Mouse (Mus musculus) midbrain, embryonic 13.5 days (tissue): ENCODE data around the gene Rab28. TPM values are rescaled to one million over a fixed set of nuclear protein-coding genes. Genes with fewer than 3 reads are reported as not detected.
A peak's percentile ranks its signal among the peaks of the same experiment; 100 is the strongest.
"Not testable (repeated sequence)": the region's sequence is repeated elsewhere in the genome, so short reads cannot be mapped to it uniquely, and the experiment has no call there.

Experiments
- ATAC-seq: fragments of 200-750 bp; cut with Nextera tagmentation; 2 replicates; pipeline ENCODE4 v1.8.0; 2017; ENCODE audit warnings: mild to moderate bottlenecking, moderate TSS enrichment, moderate library complexity
- H3K27ac ChIP-seq: fragments of 300-500 bp; sonication (generic); 2 replicates; pipeline ENCODE4 v1.5.1; 2015; ENCODE audit warnings: inconsistent platforms, mild to moderate bottlenecking, moderate library complexity
- H3K27me3 ChIP-seq: fragments of 300-500 bp; sonication (generic); 2 replicates; pipeline ENCODE4 v1.6.1; 2015; ENCODE audit warnings: mild to moderate bottlenecking, inconsistent platforms
- H3K36me3 ChIP-seq: fragments of 300-500 bp; sonication (generic); 2 replicates; pipeline ENCODE4 v1.6.1; 2015; ENCODE audit warnings: mild to moderate bottlenecking, inconsistent platforms
- H3K4me1 ChIP-seq: fragments of 300-500 bp; sonication (generic); replicated peaks from 2 replicates; pipeline ENCODE4 v1.6.1; 2015; ENCODE audit warnings: inconsistent platforms
- H3K4me2 ChIP-seq: fragments of 300-500 bp; sonication (generic); replicated peaks from 2 replicates; pipeline ENCODE4 v1.6.1; 2015; ENCODE audit warnings: moderate library complexity, mild to moderate bottlenecking, inconsistent platforms
- H3K4me3 ChIP-seq: fragments of 300-500 bp; sonication (generic); replicated peaks from 2 replicates; pipeline ENCODE4 v1.5.1; 2015; ENCODE audit warnings: mild to moderate bottlenecking, inconsistent platforms
- H3K9ac ChIP-seq: fragments of 300-500 bp; sonication (generic); replicated peaks from 2 replicates; pipeline ENCODE4 v1.6.1; 2015; ENCODE audit warnings: mild to moderate bottlenecking, inconsistent platforms
- H3K9me3 ChIP-seq: fragments of 300-500 bp; sonication (generic); 2 replicates; pipeline ENCODE4 v1.6.1; 2016; ENCODE audit warnings: mild to moderate bottlenecking, inconsistent platforms
- WGBS: fragments of 180-500 bp; shearing (Covaris S2); methylation state at CpG from one replicate; pipeline ENCODE4 v1.1.7; 2015; 5-methylcytosine and 5-hydroxymethylcytosine counted together
- polyA plus RNA-seq: library from polyadenylated mRNA; unstranded; fragments of >200 nt; fragmentation: Nextera tagmentation; extraction: Ambion mirVana; gene quantifications from 2 replicates; pipeline ENCODE4 v1.2.1, GENCODE M21; 2015

Gene Rab28
- polyA plus RNA-seq, 1 experiment from 2014 or later, result 83.8 TPM

- 59% methylated on average over 6 of the region's 6 CpGs for WGBS
- H3K9ac ChIP-seq, result no peak overlapping the region
Observed at GRCm38 (mm10) chr5:41725573-41725972, 17.6 kb upstream of the Rab28 start.

GRCm38 (mm10) chr5:41707115-41708015 lies 592 bp downstream of the Rab28 start:
- WGBS, result under 1% methylated on average over 63 of the region's 63 CpGs
- Histone ChIP-seq H3K4me1 (peaks cover 20% of the 10 kb centered on the region), H3K36me3 (no peaks in the 10 kb centered on the region), H3K27me3 (no peaks in the 10 kb centered on the region), H3K9ac (peak overlapping the region; percentile 91), H3K4me3 (peak overlapping the region; percentile 83), H3K4me2 (peak overlapping the region; percentile 96), H3K9me3 (no peaks in the 10 kb centered on the region), H3K27ac (peak overlapping the region; percentile 90)
- peak; percentile 89 for ATAC-seq

More at GRCm38 (mm10) chr5:41725573-41725972, 17.6 kb upstream of the Rab28 start:
- Histone ChIP-seq H3K36me3 (no peaks in the 10 kb centered on the region), H3K9me3 (no peaks in the 10 kb centered on the region), H3K4me3 (no peak overlapping the region), H3K27me3 (no peaks in the 10 kb centered on the region), H3K4me1 (0 out of 2 replicates have a peak, but pooled peaks cover 2% of the 10 kb centered on the region), H3K27ac (no peak overlapping the region), H3K4me2 (no peak overlapping the region)
- no peak for ATAC-seq

- Histone ChIP-seq H3K9ac (peak overlapping the region; percentile 91), H3K9me3 (no peaks in the 10 kb centered on the region), H3K27ac (no peak overlapping the region; the same call in 1 of the 2 replicates), H3K27me3 (no peaks in the 10 kb centered on the region), H3K4me3 (peak overlapping the region; percentile 83), H3K36me3 (no peaks in the 10 kb centered on the region), H3K4me1 (peaks cover 20% of the 10 kb centered on the region), H3K4me2 (peak overlapping the region; percentile 96)
- no peak for ATAC-seq
- WGBS, result 5% methylated on average over 9 of the region's 9 CpGs
Observed at GRCm38 (mm10) chr5:41706777-41707114, 1.2 kb downstream of the Rab28 start.

GRCm38 (mm10) chr5:41701085-41701484 lies 6.9 kb downstream of the Rab28 start:
- H3K27me3 ChIP-seq, H3K36me3 ChIP-seq, ATAC-seq, H3K9ac ChIP-seq, H3K4me2 ChIP-seq, H3K9me3 ChIP-seq, H3K4me3 ChIP-seq, H3K27ac ChIP-seq: not testable (repeated sequence)
- 83% methylated on average over 4 of the region's 4 CpGs for WGBS
- peaks cover 12% of the 10 kb centered on the region for H3K4me1 ChIP-seq

GRCm38 (mm10) chr5:41697958-41698357 lies 10.0 kb downstream of the Rab28 start:
- Histone ChIP-seq H3K9ac (no peak overlapping the region), H3K4me3 (no peak overlapping the region), H3K4me2 (no peak overlapping the region), H3K4me1 (no peaks in the 10 kb centered on the region), H3K27ac (no peak overlapping the region), H3K9me3 (no peaks in the 10 kb centered on the region), H3K27me3 (no peaks in the 10 kb centered on the region), H3K36me3 (no peaks in the 10 kb centered on the region)
- ATAC-seq, result no peak

GRCm38 (mm10) chr5:41685016-41685415 lies 22.9 kb downstream of the Rab28 start:
- Histone ChIP-seq H3K4me3 (no peak overlapping the region), H3K36me3 (0 out of 2 replicates have a peak, but pooled peaks cover 3% of the 10 kb centered on the region), H3K9me3 (no peaks in the 10 kb centered on the region), H3K4me1 (no peaks in the 10 kb centered on the region), H3K4me2 (no peak overlapping the region), H3K9ac (no peak overlapping the region), H3K27ac (no peak overlapping the region), H3K27me3 (no peaks in the 10 kb centered on the region)
- no peak for ATAC-seq

- Histone ChIP-seq H3K9ac (no peak overlapping the region), H3K36me3 (0 out of 2 replicates have a peak, but pooled peaks cover 3% of the 10 kb centered on the region), H3K4me2 (no peak overlapping the region), H3K4me3 (no peak overlapping the region), H3K4me1 (no peaks in the 10 kb centered on the region), H3K9me3 (no peaks in the 10 kb centered on the region), H3K27me3 (no peaks in the 10 kb centered on the region), H3K27ac (no peak overlapping the region)
- no peak for ATAC-seq
- 96% methylated on average over 2 of the region's 2 CpGs for WGBS
Observed at GRCm38 (mm10) chr5:41683976-41684375, 24.0 kb downstream of the Rab28 start.

GRCm38 (mm10) chr5:41666012-41666411 lies 41.9 kb downstream of the Rab28 start:
- Histone ChIP-seq H3K27ac (no peak overlapping the region), H3K27me3 (no peaks in the 10 kb centered on the region), H3K9me3 (no peaks in the 10 kb centered on the region), H3K4me2 (no peak overlapping the region), H3K36me3 (no peaks in the 10 kb centered on the region), H3K9ac (no peak overlapping the region), H3K4me1 (no peaks in the 10 kb centered on the region), H3K4me3 (no peak overlapping the region)
- no peak for ATAC-seq
- 87% methylated on average over 6 of the region's 6 CpGs for WGBS

- 88% methylated on average over 2 of the region's 2 CpGs for WGBS
- Histone ChIP-seq H3K27ac (no peak overlapping the region), H3K4me2 (no peak overlapping the region), H3K4me3 (no peak overlapping the region), H3K9ac (no peak overlapping the region), H3K9me3 (no peaks in the 10 kb centered on the region), H3K36me3 (0 out of 2 replicates have a peak, but pooled peaks cover 2% of the 10 kb centered on the region), H3K27me3 (no peaks in the 10 kb centered on the region), H3K4me1 (no peaks in the 10 kb centered on the region)
- no peak for ATAC-seq
Observed at GRCm38 (mm10) chr5:41636793-41637192, 71.2 kb downstream of the Rab28 start.

GRCm38 (mm10) chr5:41627224-41628144 lies 80.5 kb downstream of the Rab28 start:
- Histone ChIP-seq H3K36me3 (peaks cover 7% of the 10 kb centered on the region), H3K27me3 (no peaks in the 10 kb centered on the region), H3K9ac (no peak overlapping the region), H3K4me3 (no peak overlapping the region), H3K4me1 (no peaks in the 10 kb centered on the region), H3K27ac (no peak overlapping the region), H3K4me2 (no peak overlapping the region), H3K9me3 (no peaks in the 10 kb centered on the region)
- WGBS, result 93% methylated on average over 7 of the region's 7 CpGs
- ATAC-seq, result no peak

- Histone ChIP-seq H3K9ac (no peak overlapping the region), H3K27me3 (no peaks in the 10 kb centered on the region), H3K27ac (no peak overlapping the region), H3K4me3 (no peak overlapping the region), H3K9me3 (no peaks in the 10 kb centered on the region), H3K4me2 (no peak overlapping the region), H3K4me1 (no peaks in the 10 kb centered on the region), H3K36me3 (peaks cover 5% of the 10 kb centered on the region)
- ATAC-seq, result no peak
- WGBS, result 80% methylated on average over 7 of the region's 7 CpGs
Observed at GRCm38 (mm10) chr5:41625544-41625943, 82.4 kb downstream of the Rab28 start.

- Histone ChIP-seq H3K4me2 (no peak overlapping the region), H3K4me1 (no peaks in the 10 kb centered on the region), H3K27me3 (no peaks in the 10 kb centered on the region), H3K9me3 (no peaks in the 10 kb centered on the region), H3K27ac (no peak overlapping the region), H3K4me3 (no peak overlapping the region), H3K9ac (no peak overlapping the region), H3K36me3 (peaks cover 5% of the 10 kb centered on the region)
- 86% methylated on average over 3 of the region's 3 CpGs for WGBS
- ATAC-seq, result no peak
Observed at GRCm38 (mm10) chr5:41621748-41622147, 86.2 kb downstream of the Rab28 start.
